Mouse (Mus musculus) forebrain, embryonic 12.5 days (tissue): ENCODE results near the gene Ubn1. TPM values are rescaled to one million over a fixed set of nuclear protein-coding genes. Genes with fewer than 3 reads are reported as not detected.

Source experiments
- ATAC-seq: fragments of 200-750 bp; cut with Nextera tagmentation; 2 replicates; pipeline ENCODE4 v1.8.0; 2017; ENCODE audit warnings: moderate TSS enrichment; ENCODE audit not compliant: low FRiP score
- H3K27ac ChIP-seq: fragments of 300-500 bp; sonication (generic); 2 replicates; pipeline ENCODE4 v1.5.1; 2016; ENCODE audit warnings: mild to moderate bottlenecking
- H3K27me3 ChIP-seq: fragments of 300-500 bp; sonication (generic); 2 replicates; pipeline ENCODE4 v1.6.1; 2016; ENCODE audit warnings: mild to moderate bottlenecking
- H3K36me3 ChIP-seq: fragments of 300-500 bp; sonication (generic); replicated peaks from 2 replicates; pipeline ENCODE4 v1.6.1; 2016; ENCODE audit warnings: mild to moderate bottlenecking
- H3K4me1 ChIP-seq: fragments of 300-500 bp; sonication (generic); 2 replicates; pipeline ENCODE4 v1.6.1; 2016
- H3K4me2 ChIP-seq: fragments of 300-500 bp; sonication (generic); 2 replicates; pipeline ENCODE4 v1.6.1; 2016; ENCODE audit warnings: mild to moderate bottlenecking, moderate library complexity
- H3K4me3 ChIP-seq: fragments of 300-500 bp; sonication (generic); replicated peaks from 2 replicates; pipeline ENCODE4 v1.5.1; 2016; ENCODE audit warnings: mild to moderate bottlenecking
- H3K9ac ChIP-seq: fragments of 300-500 bp; sonication (generic); 2 replicates; pipeline ENCODE4 v1.6.1; 2016; ENCODE audit warnings: mild to moderate bottlenecking
- H3K9me3 ChIP-seq: fragments of 300-500 bp; sonication (generic); 2 replicates; pipeline ENCODE4 v1.6.1; 2016
- WGBS: fragments of 180-500 bp; shearing (Covaris S2); methylation state at CpG from one replicate; pipeline ENCODE4 v1.1.7; 2016; 5-methylcytosine and 5-hydroxymethylcytosine counted together
- polyA plus RNA-seq: library from polyadenylated mRNA; unstranded; fragments of >200 nt; fragmentation: Nextera tagmentation; extraction: Ambion mirVana; gene quantifications from 2 replicates; pipeline ENCODE4 v1.2.1, GENCODE M21; 2016

The Ubn1 gene
- polyA plus RNA-seq, 1 experiment from 2014 or later, result 24.8 TPM

DNA sequence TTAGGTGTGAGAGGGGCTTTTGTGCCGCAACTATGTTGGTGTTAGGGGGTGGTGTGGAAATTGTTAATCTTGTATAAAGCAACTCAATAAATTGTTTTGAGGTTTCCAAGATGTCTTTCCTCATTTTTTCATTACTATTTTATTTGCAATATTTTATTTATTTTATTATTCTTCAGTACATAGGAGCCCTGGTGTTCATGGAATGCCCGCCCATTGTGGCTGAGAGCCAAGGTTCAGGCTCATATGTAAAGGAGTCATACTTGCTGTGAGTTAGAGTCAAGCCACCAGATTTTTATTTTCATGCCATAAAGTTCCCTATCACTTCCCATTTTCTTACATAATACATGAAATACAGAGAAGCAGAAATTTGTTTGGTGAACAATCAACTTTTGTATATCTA is 36.3 kb downstream of the Ubn1 start:
- H3K9me3 ChIP-seq, result no peaks in the 10 kb centered on the region
- H3K4me1 ChIP-seq, result no peaks in the 10 kb centered on the region
- H3K27me3 ChIP-seq, result no peaks in the 10 kb centered on the region
- peaks cover 72% of the 10 kb centered on the region for H3K36me3 ChIP-seq
- H3K9ac ChIP-seq, result no peak overlapping the region
- no peak for ATAC-seq
- no peak overlapping the region for H3K4me2 ChIP-seq
- WGBS, result 97% methylated on average over 2 of the region's 2 CpGs
- no peak overlapping the region for H3K4me3 ChIP-seq
- no peak overlapping the region for H3K27ac ChIP-seq

- Histone ChIP-seq H3K27me3 (no peaks in the 10 kb centered on the region), H3K4me2 (no peak overlapping the region), H3K27ac (no peak overlapping the region), H3K36me3 (peaks cover 48% of the 10 kb centered on the region), H3K9me3 (no peaks in the 10 kb centered on the region), H3K9ac (no peak overlapping the region), H3K4me1 (no peaks in the 10 kb centered on the region), H3K4me3 (no peak overlapping the region)
- WGBS, result 81% methylated on average over 10 of the region's 10 CpGs
- no peak for ATAC-seq
Measured at GRCm38 (mm10) chr16:5089021-5089420, 39.2 kb downstream of the Ubn1 start.

DNA sequence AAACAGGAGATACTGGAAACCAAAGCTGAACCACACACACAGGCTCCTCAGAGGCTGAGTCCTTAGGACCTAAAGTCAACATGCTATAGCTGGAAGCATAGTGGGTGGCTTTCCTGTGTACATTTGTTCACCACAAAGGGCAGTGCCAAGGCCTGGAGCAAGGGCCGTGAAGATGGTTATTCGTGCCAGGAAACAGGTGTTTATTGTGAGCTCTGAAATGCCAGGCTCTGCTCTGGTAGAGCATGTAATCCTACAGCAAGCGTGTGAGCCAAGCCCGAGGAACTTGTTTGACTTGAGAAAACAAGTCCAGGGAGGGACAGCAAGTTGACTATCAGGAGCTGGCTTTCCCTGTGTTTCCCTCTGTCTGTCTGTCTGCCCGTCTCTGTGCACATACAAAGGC is 43.4 kb downstream of the Ubn1 start:
- H3K4me3 ChIP-seq, result no peak overlapping the region
- H3K27me3 ChIP-seq, result no peaks in the 10 kb centered on the region
- H3K9me3 ChIP-seq, result no peaks in the 10 kb centered on the region
- no peaks in the 10 kb centered on the region for H3K4me1 ChIP-seq
- H3K4me2 ChIP-seq, result no peak overlapping the region
- no peak overlapping the region for H3K27ac ChIP-seq
- ATAC-seq, result no peak
- no peak overlapping the region for H3K9ac ChIP-seq
- 0 out of 2 replicates have a peak, but pooled peaks cover 8% of the 10 kb centered on the region for H3K36me3 ChIP-seq
- WGBS, result 93% methylated on average over 5 of the region's 5 CpGs

GRCm38 (mm10) chr16:5096504-5096903 is 46.6 kb downstream of the Ubn1 start:
- no peaks in the 10 kb centered on the region for H3K4me1 ChIP-seq
- no peak overlapping the region for H3K9ac ChIP-seq
- WGBS, result 83% methylated on average over 8 of the region's 8 CpGs
- no peaks in the 10 kb centered on the region for H3K27me3 ChIP-seq
- H3K9me3 ChIP-seq, result no peaks in the 10 kb centered on the region
- H3K4me3 ChIP-seq, result no peak overlapping the region
- no peak for ATAC-seq
- no peak overlapping the region for H3K4me2 ChIP-seq
- no peak overlapping the region for H3K27ac ChIP-seq
- no peaks in the 10 kb centered on the region for H3K36me3 ChIP-seq

- no peak overlapping the region for H3K4me2 ChIP-seq
- H3K4me1 ChIP-seq, result no peaks in the 10 kb centered on the region
- H3K27me3 ChIP-seq, result no peaks in the 10 kb centered on the region
- no peak overlapping the region for H3K27ac ChIP-seq
- no peaks in the 10 kb centered on the region for H3K36me3 ChIP-seq
- 69% methylated on average over 6 of the region's 6 CpGs for WGBS
- no peak overlapping the region for H3K9ac ChIP-seq
- H3K4me3 ChIP-seq, result no peak overlapping the region
- H3K9me3 ChIP-seq, result no peaks in the 10 kb centered on the region
- ATAC-seq, result no peak
Measured at GRCm38 (mm10) chr16:5101000-5101399, 51.1 kb downstream of the Ubn1 start.

GRCm38 (mm10) chr16:5109877-5110276 is 60.0 kb downstream of the Ubn1 start:
- no peak overlapping the region for H3K9ac ChIP-seq
- 87% methylated on average over 7 of the region's 7 CpGs for WGBS
- H3K27me3 ChIP-seq, result no peaks in the 10 kb centered on the region
- H3K36me3 ChIP-seq, result no peaks in the 10 kb centered on the region
- ATAC-seq, result no peak
- H3K4me3 ChIP-seq, result no peak overlapping the region
- no peaks in the 10 kb centered on the region for H3K9me3 ChIP-seq
- H3K4me1 ChIP-seq, result no peaks in the 10 kb centered on the region
- H3K27ac ChIP-seq, result no peak overlapping the region
- no peak overlapping the region for H3K4me2 ChIP-seq

- Histone ChIP-seq H3K4me2 (no peak overlapping the region), H3K9me3 (no peaks in the 10 kb centered on the region), H3K36me3 (no peaks in the 10 kb centered on the region), H3K4me1 (no peaks in the 10 kb centered on the region), H3K27me3 (no peaks in the 10 kb centered on the region), H3K27ac (no peak overlapping the region), H3K9ac (no peak overlapping the region), H3K4me3 (no peak overlapping the region)
- ATAC-seq, result no peak
- 97% methylated on average over 3 of the region's 3 CpGs for WGBS
Measured at GRCm38 (mm10) chr16:5111021-5111420, 61.2 kb downstream of the Ubn1 start.

GRCm38 (mm10) chr16:5113002-5113550 is 63.2 kb downstream of the Ubn1 start:
- Histone ChIP-seq H3K4me1 (no peaks in the 10 kb centered on the region), H3K4me3 (no peak overlapping the region), H3K4me2 (no peak overlapping the region), H3K36me3 (no peaks in the 10 kb centered on the region), H3K9me3 (no peaks in the 10 kb centered on the region), H3K27me3 (no peaks in the 10 kb centered on the region), H3K27ac (no peak overlapping the region), H3K9ac (no peak overlapping the region)
- no peak for ATAC-seq
- 68% methylated on average over 4 of the region's 4 CpGs for WGBS

GRCm38 (mm10) chr16:5113582-5113981 is 63.7 kb downstream of the Ubn1 start:
- no peaks in the 10 kb centered on the region for H3K36me3 ChIP-seq
- no peak for ATAC-seq
- 83% methylated on average over 2 of the region's 2 CpGs for WGBS

DNA sequence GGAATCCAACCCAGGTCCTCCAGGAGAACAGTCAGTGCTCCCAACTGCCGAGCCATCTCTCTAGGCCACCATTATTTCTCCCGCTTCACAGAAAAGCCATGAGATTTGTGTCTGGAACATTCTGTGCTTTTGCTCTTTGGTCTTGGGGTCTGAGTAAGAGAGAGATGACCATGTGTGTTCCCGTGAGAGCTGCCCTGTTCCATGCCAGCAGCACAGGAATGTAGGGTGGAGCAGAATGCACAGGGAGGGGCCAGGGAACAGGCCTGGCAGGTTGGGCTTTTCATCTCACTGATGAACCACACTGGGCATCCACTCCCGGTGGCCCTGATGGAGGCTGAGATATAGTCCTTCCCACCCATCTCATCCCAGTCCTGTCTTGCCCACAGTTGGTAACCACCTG is 69.5 kb downstream of the Ubn1 start:
- 79% methylated on average over 4 of the region's 4 CpGs for WGBS
- no peaks in the 10 kb centered on the region for H3K9me3 ChIP-seq
- peaks cover 32% of the 10 kb centered on the region; the same call in 1 of the 2 replicates for H3K27me3 ChIP-seq
- no peak for ATAC-seq
- H3K27ac ChIP-seq, result no peak overlapping the region
- no peak overlapping the region for H3K9ac ChIP-seq
- H3K4me2 ChIP-seq, result no peak overlapping the region
- H3K36me3 ChIP-seq, result no peaks in the 10 kb centered on the region
- no peaks in the 10 kb centered on the region for H3K4me1 ChIP-seq
- H3K4me3 ChIP-seq, result no peak overlapping the region

More at GRCm38 (mm10) chr16:5113582-5113981, 63.7 kb downstream of the Ubn1 start:
- H3K4me1 ChIP-seq, result no peaks in the 10 kb centered on the region
- H3K27me3 ChIP-seq, result no peaks in the 10 kb centered on the region
- no peak overlapping the region for H3K4me3 ChIP-seq
- no peak overlapping the region for H3K27ac ChIP-seq
- H3K9ac ChIP-seq, result no peak overlapping the region
- no peaks in the 10 kb centered on the region for H3K9me3 ChIP-seq
- no peak overlapping the region for H3K4me2 ChIP-seq

GRCm38 (mm10) chr16:5119845-5120244 is 70.0 kb downstream of the Ubn1 start:
- WGBS, result 85% methylated on average over 4 of the region's 4 CpGs

DNA sequence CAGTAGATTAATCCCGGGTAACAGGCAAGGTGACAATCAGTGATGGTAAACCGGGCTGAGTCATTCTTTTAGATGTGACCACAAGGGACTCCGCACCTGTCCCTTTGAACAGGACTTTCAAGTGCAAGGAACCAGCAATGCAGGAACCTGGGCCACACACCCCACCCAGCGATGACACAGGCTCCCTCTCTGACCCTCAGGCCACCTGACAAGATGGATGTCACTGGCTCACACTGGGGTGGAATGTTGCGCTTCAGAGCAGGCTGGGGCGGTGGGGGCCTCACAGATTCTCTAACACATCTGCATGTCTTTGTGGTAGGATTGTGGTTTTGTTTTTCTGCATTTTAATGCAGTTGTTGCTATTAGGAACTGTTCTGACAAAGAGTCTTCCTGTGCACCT is 73.6 kb downstream of the Ubn1 start:
- H3K4me1 ChIP-seq, result no peaks in the 10 kb centered on the region
- no peaks in the 10 kb centered on the region for H3K36me3 ChIP-seq
- H3K27ac ChIP-seq, result no peak overlapping the region
- ATAC-seq, result no peak
- H3K27me3 ChIP-seq, result peaks cover 53% of the 10 kb centered on the region
- no peak overlapping the region for H3K4me2 ChIP-seq
- no peaks in the 10 kb centered on the region for H3K9me3 ChIP-seq
- no peak overlapping the region for H3K4me3 ChIP-seq
- H3K9ac ChIP-seq, result no peak overlapping the region
- 79% methylated on average over 6 of the region's 6 CpGs for WGBS

More at GRCm38 (mm10) chr16:5119845-5120244, 70.0 kb downstream of the Ubn1 start:
- H3K27me3 ChIP-seq, result peaks cover 32% of the 10 kb centered on the region; the same call in 1 of the 2 replicates
- H3K4me1 ChIP-seq, result no peaks in the 10 kb centered on the region
- no peak overlapping the region for H3K4me3 ChIP-seq
- H3K9me3 ChIP-seq, result no peaks in the 10 kb centered on the region
- no peaks in the 10 kb centered on the region for H3K36me3 ChIP-seq
- no peak overlapping the region for H3K9ac ChIP-seq
- no peak for ATAC-seq
- H3K4me2 ChIP-seq, result no peak overlapping the region
- no peak overlapping the region for H3K27ac ChIP-seq

DNA sequence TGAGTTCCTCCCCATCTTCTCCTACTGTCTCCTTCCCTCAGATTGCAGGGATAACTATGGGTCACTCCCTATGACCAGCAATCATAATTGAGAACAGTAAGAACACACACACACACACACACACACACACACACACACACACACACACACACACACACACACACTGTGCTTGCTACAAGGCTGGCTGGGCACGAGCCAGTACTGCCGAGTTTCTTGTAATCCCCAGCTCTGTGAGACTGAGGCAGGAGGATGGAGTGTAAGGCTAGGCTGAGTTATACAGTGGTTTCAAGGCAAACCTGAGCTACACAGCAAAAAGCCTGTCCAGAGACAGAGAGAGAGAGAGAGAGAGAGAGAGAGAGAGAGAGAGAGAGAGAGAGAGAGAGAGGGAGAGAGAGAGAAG is 80.3 kb downstream of the Ubn1 start:
- no peaks in the 10 kb centered on the region for H3K9me3 ChIP-seq
- H3K27ac ChIP-seq, result no peak overlapping the region
- no peak for ATAC-seq
- no peak overlapping the region for H3K4me2 ChIP-seq
- no peak overlapping the region for H3K4me3 ChIP-seq
- WGBS, result 38% methylated on average over 2 of the region's 2 CpGs
- H3K36me3 ChIP-seq, result no peaks in the 10 kb centered on the region
- H3K9ac ChIP-seq, result no peak overlapping the region
- peaks cover 8% of the 10 kb centered on the region for H3K4me1 ChIP-seq
- peaks cover 88% of the 10 kb centered on the region for H3K27me3 ChIP-seq
